Mouse (Mus musculus): ENCODE data around the gene Gpr150. TPM values are rescaled to one million over a fixed set of nuclear protein-coding genes. Genes with fewer than 3 reads are reported as not detected.
A peak's percentile ranks its signal among the peaks of the same experiment; 100 is the strongest.

Gpr150 gene
- polyA plus RNA-seq (2012; rRNA removed): 3.4 and 3.6 TPM in 2 replicates

GRCm38 (mm10) chr13:76056896-76057266 lies at the start of gene Gpr150:
Gpr150 (minus strand) TSS chr13:76056996.
- no peak for TF ChIP-seq CTCF (IDR thresholded peaks at IDR 0.05; ENCODE audit: borderline replicate concordance, insufficient read depth, low read depth, low read length)
- TF ChIP-seq POLR2A (IDR thresholded peaks at IDR 0.05; ENCODE audit: borderline replicate concordance, insufficient read depth, low read length): no peak
- 17% methylated on average over 10 of the region's 10 CpGs for WGBS
- peak within 1 kb of the TSS; percentile 84 for H3K27ac ChIP-seq (ENCODE audit: insufficient read depth, low read length)

GRCm38 (mm10) chr13:76101989-76102388 lies 45.2 kb upstream of the Gpr150 start:
- H3K4me1 ChIP-seq (ENCODE audit: control insufficient read depth, insufficient read depth, low read length): no peaks in the 10 kb centered on the region; the same call in 1 of the 2 replicates
- H3K27ac ChIP-seq (ENCODE audit: insufficient read depth, low read length): no peak overlapping the region
- DNase-seq: no peak
- H3K27me3 ChIP-seq (ENCODE audit: control insufficient read depth, insufficient read depth, low read length): no peaks in the 10 kb centered on the region
- TF ChIP-seq CTCF (IDR thresholded peaks at IDR 0.05; ENCODE audit: borderline replicate concordance, insufficient read depth, low read depth, low read length): no peak
- TF ChIP-seq POLR2A (IDR thresholded peaks at IDR 0.05; ENCODE audit: borderline replicate concordance, insufficient read depth, low read length): no peak
- no peak overlapping the region for H3K4me3 ChIP-seq (replicated peaks; ENCODE audit: insufficient read depth, low read depth, low read length)
- WGBS: 98% methylated on average over 2 of the region's 2 CpGs

More at GRCm38 (mm10) chr13:76056896-76057266, at the start of gene Gpr150:
- DNase-seq: no peak
- no peaks in the 10 kb centered on the region for H3K4me1 ChIP-seq (ENCODE audit: control insufficient read depth, insufficient read depth, low read length)
- H3K4me3 ChIP-seq (replicated peaks; ENCODE audit: insufficient read depth, low read depth, low read length): peak within 1 kb of the TSS; percentile 73
- H3K27me3 ChIP-seq (ENCODE audit: control insufficient read depth, insufficient read depth, low read length): no peaks in the 10 kb centered on the region

- 0 out of 2 replicates have a peak within 1 kb of the TSS, but pooled peaks have one; percentile 14 for H3K27ac ChIP-seq (ENCODE audit: insufficient read depth, low read length)
- WGBS: under 1% methylated on average over 34 of the region's 34 CpGs
- no peak for TF ChIP-seq CTCF (IDR thresholded peaks at IDR 0.05; ENCODE audit: borderline replicate concordance, insufficient read depth, low read depth, low read length)
- TF ChIP-seq POLR2A (IDR thresholded peaks at IDR 0.05; ENCODE audit: borderline replicate concordance, insufficient read depth, low read length): peak; percentile 49; the same call in 1 of the 2 replicates
- DNase-seq: peak; percentile 94 to 95
- H3K4me3 ChIP-seq (replicated peaks; ENCODE audit: insufficient read depth, low read depth, low read length): peak within 1 kb of the TSS; percentile 89
- H3K4me1 ChIP-seq (ENCODE audit: control insufficient read depth, insufficient read depth, low read length): no peaks in the 10 kb centered on the region; the same call in 1 of the 2 replicates
- no peaks in the 10 kb centered on the region for H3K27me3 ChIP-seq (ENCODE audit: control insufficient read depth, insufficient read depth, low read length)
These were observed 41.9 kb upstream of the Gpr150 start, which contains the start of the genes Arsk and Ttc37 for GRCm38 (mm10) chr13:76098493-76099303. Arsk (minus strand) TSS chr13:76098660. Ttc37 (plus strand) TSS chr13:76098734.

GRCm38 (mm10) chr13:76098116-76098492 lies 41.3 kb upstream of the Gpr150 start:
- Histone ChIP-seq H3K4me3 (replicated peaks; ENCODE audit: insufficient read depth, low read depth, low read length) (peak overlapping the region; percentile 89), H3K27ac (ENCODE audit: insufficient read depth, low read length) (0 out of 2 replicates have a peak overlapping the region, but pooled peaks have one; percentile 14), H3K27me3 (ENCODE audit: control insufficient read depth, insufficient read depth, low read length) (no peaks in the 10 kb centered on the region), H3K4me1 (ENCODE audit: control insufficient read depth, insufficient read depth, low read length) (no peaks in the 10 kb centered on the region; the same call in 1 of the 2 replicates)
- under 1% methylated on average over 16 of the region's 16 CpGs for WGBS
- DNase-seq: no peak
- TF ChIP-seq POLR2A (IDR thresholded peaks at IDR 0.05; ENCODE audit: borderline replicate concordance, insufficient read depth, low read length): 0 out of 2 replicates have a peak, but pooled peaks have one; percentile 12
- TF ChIP-seq CTCF (IDR thresholded peaks at IDR 0.05; ENCODE audit: borderline replicate concordance, insufficient read depth, low read depth, low read length): no peak

GRCm38 (mm10) chr13:76074323-76074722 lies 17.5 kb upstream of the Gpr150 start:
- Histone ChIP-seq H3K27ac (ENCODE audit: insufficient read depth, low read length) (no peak overlapping the region), H3K4me1 (ENCODE audit: control insufficient read depth, insufficient read depth, low read length) (no peaks in the 10 kb centered on the region), H3K4me3 (replicated peaks; ENCODE audit: insufficient read depth, low read depth, low read length) (no peak overlapping the region), H3K27me3 (ENCODE audit: control insufficient read depth, insufficient read depth, low read length) (no peaks in the 10 kb centered on the region)
- TF ChIP-seq CTCF (IDR thresholded peaks at IDR 0.05; ENCODE audit: borderline replicate concordance, insufficient read depth, low read depth, low read length) (no peak), POLR2A (IDR thresholded peaks at IDR 0.05; ENCODE audit: borderline replicate concordance, insufficient read depth, low read length) (no peak)
- 84% methylated on average over 1 of the region's 1 CpGs for WGBS
- no peak for DNase-seq

- Histone ChIP-seq H3K4me3 (replicated peaks; ENCODE audit: insufficient read depth, low read depth, low read length) (no peak overlapping the region), H3K4me1 (ENCODE audit: control insufficient read depth, insufficient read depth, low read length) (no peaks in the 10 kb centered on the region; the same call in 1 of the 2 replicates), H3K27ac (ENCODE audit: insufficient read depth, low read length) (no peak overlapping the region), H3K27me3 (ENCODE audit: control insufficient read depth, insufficient read depth, low read length) (no peaks in the 10 kb centered on the region)
- 91% methylated on average over 13 of the region's 13 CpGs for WGBS
- DNase-seq: no peak
- no peak for TF ChIP-seq CTCF (IDR thresholded peaks at IDR 0.05; ENCODE audit: borderline replicate concordance, insufficient read depth, low read depth, low read length)
- TF ChIP-seq POLR2A (IDR thresholded peaks at IDR 0.05; ENCODE audit: borderline replicate concordance, insufficient read depth, low read length): no peak
These were observed 7.7 kb upstream of the Gpr150 start for GRCm38 (mm10) chr13:76064363-76064945.

GRCm38 (mm10) chr13:76063548-76063947 lies 6.8 kb upstream of the Gpr150 start:
- Histone ChIP-seq H3K4me3 (replicated peaks; ENCODE audit: insufficient read depth, low read depth, low read length) (no peak overlapping the region), H3K27ac (ENCODE audit: insufficient read depth, low read length) (no peak overlapping the region), H3K4me1 (ENCODE audit: control insufficient read depth, insufficient read depth, low read length) (no peaks in the 10 kb centered on the region; the same call in 1 of the 2 replicates), H3K27me3 (ENCODE audit: control insufficient read depth, insufficient read depth, low read length) (no peaks in the 10 kb centered on the region)
- 89% methylated on average over 4 of the region's 4 CpGs for WGBS
- no peak for DNase-seq
- TF ChIP-seq CTCF (IDR thresholded peaks at IDR 0.05; ENCODE audit: borderline replicate concordance, insufficient read depth, low read depth, low read length) (no peak), POLR2A (IDR thresholded peaks at IDR 0.05; ENCODE audit: borderline replicate concordance, insufficient read depth, low read length) (no peak)

Measured in cerebellum, adult 2 months (tissue).